ENCODE assay signal across 9 mouse cellular contexts in genomic region chr4:59786661-59787060, GRCm38 (mm10). TPM values are rescaled to one million over a fixed set of nuclear protein-coding genes. Genes with fewer than 3 reads are reported as not detected.
A peak's percentile ranks its signal among the peaks of the same experiment; 100 is the strongest.
DNase-seq lines count a peak whose midpoint lies in the region; ATAC-seq and TF ChIP-seq lines count a peak whose summit lies in the region.
"Had no signal": no experiment of that assay in that cellular context is flagged by ENCODE, and none has a peak within 500 bp of the region (broad histone marks: within the 10 kb centered on the region; RNA-seq: fewer than 3 reads in every experiment).

No protein-coding gene starts in this region.

- no peak overlapping the region for H3K4me3 ChIP-seq in heart, embryonic 10.5 days
- H3K4me3 ChIP-seq in limb, embryonic 10.5 days, result no peak overlapping the region
- no peak overlapping the region for H3K4me3 ChIP-seq in neural tube, embryonic 11.5 days (ENCODE audit: low read depth, low read length)
- H3K4me3 ChIP-seq: megakaryocyte, embryonic 14.5 days had no signal

- in situ Hi-C loops in Patski (cut with MboI; ENCODE audit: low pct_unique_long_range_greater_than_20kb), result loop anchor here (5.0 kb wide), 1 partner anchor 146 kb away; no protein-coding TSS in a partner anchor

- H3K4me1 ChIP-seq in heart, embryonic 10.5 days, result no peaks in the 10 kb centered on the region
- peaks cover 12% of the 10 kb centered on the region; the same call in 1 of the 2 replicates for H3K4me1 ChIP-seq in limb, embryonic 10.5 days
- 0 out of 2 replicates have a peak, but pooled peaks cover 2% of the 10 kb centered on the region for H3K4me1 ChIP-seq in neural tube, embryonic 11.5 days (ENCODE audit: control insufficient read depth, insufficient read depth, low read length)

- POLR2A ChIA-PET in Patski (lab: Charles Lee), result interaction anchor here (0.6 kb wide), 1 partner anchor 47 kb away, joined by 6 read pairs; no protein-coding TSS in a partner anchor

- H3K9me3 ChIP-seq in heart, embryonic 10.5 days, result no peaks in the 10 kb centered on the region
- H3K9me3 ChIP-seq in limb, embryonic 10.5 days (replicated peaks), result no peaks in the 10 kb centered on the region
- no peaks in the 10 kb centered on the region for H3K9me3 ChIP-seq in neural tube, embryonic 11.5 days (ENCODE audit: control insufficient read depth, low read length)
- H3K9me3 ChIP-seq: megakaryocyte, embryonic 14.5 days had no signal

- no peaks in the 10 kb centered on the region for H3K27me3 ChIP-seq in heart, embryonic 10.5 days (ENCODE audit: insufficient read depth, poor library complexity, severe bottlenecking)
- no peaks in the 10 kb centered on the region for H3K27me3 ChIP-seq in Patski
- no peaks in the 10 kb centered on the region for H3K27me3 ChIP-seq in limb, embryonic 10.5 days (ENCODE audit: low read depth, poor library complexity, severe bottlenecking)
- H3K27me3 ChIP-seq in neural tube, embryonic 11.5 days (ENCODE audit: control insufficient read depth, insufficient read depth, low read length), result no peaks in the 10 kb centered on the region
- H3K27me3 ChIP-seq: megakaryocyte, embryonic 14.5 days had no signal

- H3K27ac ChIP-seq in heart, embryonic 10.5 days, result no peak overlapping the region
- no peak overlapping the region for H3K27ac ChIP-seq in limb, embryonic 10.5 days
- H3K27ac ChIP-seq in neural tube, embryonic 11.5 days (ENCODE audit: low read depth, low read length), result no peak overlapping the region

- no peak for ATAC-seq in Patski
- ATAC-seq in neural tube, embryonic 11.5 days (ENCODE audit: insufficient read depth, low FRiP score, low TSS enrichment), result no peak

- H3K4me2 ChIP-seq in neural tube, embryonic 11.5 days (ENCODE audit: low read depth), result no peak overlapping the region

- TF ChIP-seq CTCF in Patski (IDR thresholded peaks at IDR 0.05), result peak; percentile 30

- CTCF ChIA-PET in Patski (lab: Charles Lee), result interaction anchor here (1.2 to 4.1 kb wide), 4 partner anchors 64 to 89 kb away, joined by 4 to 21 read pairs (median 8); no protein-coding TSS in a partner anchor

- no peaks in the 10 kb centered on the region for H3K36me3 ChIP-seq in heart, embryonic 10.5 days
- H3K36me3 ChIP-seq in limb, embryonic 10.5 days, result no peaks in the 10 kb centered on the region
- H3K36me3 ChIP-seq in neural tube, embryonic 11.5 days (ENCODE audit: control insufficient read depth, insufficient read depth, low read length), result no peaks in the 10 kb centered on the region

- 0% methylated on average over 7 of the region's 7 CpGs for WGBS in heart, embryonic 10.5 days
- 1% methylated on average over 7 of the region's 7 CpGs for WGBS in limb, embryonic 10.5 days
- 2% methylated on average over 7 of the region's 7 CpGs for WGBS in neural tube, embryonic 11.5 days

- DNase-seq in heart, adult 8-10 months (ENCODE audit: low spot score), result peak; percentile 70
- no peak for DNase-seq in heart, embryonic 10.5 days (ENCODE audit: low spot score)
- no peak for DNase-seq in Patski (ENCODE audit: low read depth, low spot score)
- DNase-seq in cerebellum, postnatal 4 days (ENCODE audit: low spot score in 2 of 2), result peak; percentile 81 to 84
- DNase-seq in heart, postnatal 10 days, result peak; percentile 73 to 86
- DNase-seq in limb, embryonic 10.5 days (ENCODE audit: low spot score), result peak; percentile 81
- DNase-seq in neural tube, embryonic 11.5 days (ENCODE audit: low spot score), result peak; percentile 71
- peak; percentile 69 for DNase-seq in thymus, postnatal 0 days (ENCODE audit: low spot score)

- intact Hi-C loops in heart, postnatal 10 days (cut with DNase I), result loop anchor here (1.0 kb wide), 3 partner anchors 64 to 142 kb away; no protein-coding TSS in a partner anchor

- no peak overlapping the region for H3K9ac ChIP-seq in neural tube, embryonic 11.5 days (ENCODE audit: low read length)

RNA-seq across cellular contexts. Expression of gene Inip, which starts 14.7 kb away (rescaled TPM):
- 10 to 100 TPM in 2 of 4 experiments, 1 to 10 TPM in 2; 9.4 to 12.3 (median 10.8) TPM for total RNA-seq in heart, adult 8-10 months (2022)
- polyA plus RNA-seq in heart, embryonic 10.5 days (2016; fragmentation: Nextera tagmentation; extraction: Ambion mirVana), result 56.9 and 57.5 TPM in 2 replicates
- polyA plus RNA-seq in Patski (2021), result 11.1 TPM
- total RNA-seq in heart, postnatal 10 days (2021), result 10 to 100 TPM; 13.5 to 17.4 TPM
- 84.8 and 88.9 TPM in 2 replicates for polyA plus RNA-seq in limb, embryonic 10.5 days (2016; fragmentation: Nextera tagmentation; extraction: Ambion mirVana)
- polyA plus RNA-seq in neural tube, embryonic 11.5 days (2014; fragmentation: Nextera tagmentation; extraction: Ambion mirVana), result 90.2 and 95.9 TPM in 2 replicates
- 83.7 and 93.0 TPM in 2 replicates for polyA plus RNA-seq in thymus, postnatal 0 days (2015; fragmentation: Nextera tagmentation; extraction: Ambion mirVana)

RNA-seq across cellular contexts. Expression of gene Snx30, which starts 19.0 kb away (rescaled TPM):
- total RNA-seq in heart, adult 8-10 months (2022), result 1 to 10 TPM; 4.1 to 6.8 (median 5.5) TPM
- 5.2 and 8.1 TPM in 2 replicates for polyA plus RNA-seq in heart, embryonic 10.5 days (2016; fragmentation: Nextera tagmentation; extraction: Ambion mirVana)
- polyA plus RNA-seq in Patski (2021), result 9.2 TPM
- total RNA-seq in heart, postnatal 10 days (2021), result 1 to 10 TPM; 8.1 to 8.9 TPM
- 5.3 and 5.9 TPM in 2 replicates for polyA plus RNA-seq in limb, embryonic 10.5 days (2016; fragmentation: Nextera tagmentation; extraction: Ambion mirVana)
- 10.6 and 14.4 TPM in 2 replicates for polyA plus RNA-seq in neural tube, embryonic 11.5 days (2014; fragmentation: Nextera tagmentation; extraction: Ambion mirVana)
- 14.5 and 16.8 TPM in 2 replicates for polyA plus RNA-seq in thymus, postnatal 0 days (2015; fragmentation: Nextera tagmentation; extraction: Ambion mirVana)

Comparison
In these comparisons a context has a peak if more than half of its experiments do, and no peak if none do; other contexts are left out.
1. DNase-seq: peak in heart, adult 8-10 months (single experiment), cerebellum, postnatal 4 days (2 of 2), heart, postnatal 10 days (2 of 2), limb, embryonic 10.5 days (single experiment), neural tube, embryonic 11.5 days (single experiment) and thymus, postnatal 0 days (single experiment); none in heart, embryonic 10.5 days (single experiment) and Patski (single experiment).